Mouse (Mus musculus) limb, embryonic 13.5 days (tissue): ENCODE measurements around the gene E2f1. TPM values are rescaled to one million over a fixed set of nuclear protein-coding genes. Genes with fewer than 3 reads are reported as not detected.

Experiments
- ATAC-seq: fragments of 200-750 bp; cut with Nextera tagmentation; 2 replicates; pipeline ENCODE4 v1.8.0; 2017; ENCODE audit warnings: low read depth, moderate number of reproducible peaks, moderate TSS enrichment; ENCODE audit not compliant: low FRiP score
- H3K27ac ChIP-seq: fragments of 300-500 bp; sonication (generic); 2 replicates; pipeline ENCODE4 v1.5.1; 2015; ENCODE audit warnings: inconsistent platforms, mild to moderate bottlenecking, moderate library complexity
- H3K27me3 ChIP-seq: fragments of 300-500 bp; sonication (generic); 2 replicates; pipeline ENCODE4 v1.6.1; 2015; ENCODE audit warnings: mild to moderate bottlenecking, inconsistent platforms
- H3K36me3 ChIP-seq: fragments of 300-500 bp; sonication (generic); 2 replicates; pipeline ENCODE4 v1.6.1; 2015; ENCODE audit warnings: inconsistent platforms, mild to moderate bottlenecking, moderate library complexity
- H3K4me1 ChIP-seq: fragments of 300-500 bp; sonication (generic); 2 replicates; pipeline ENCODE4 v1.6.1; 2015; ENCODE audit warnings: inconsistent platforms
- H3K4me2 ChIP-seq: fragments of 300-500 bp; sonication (generic); replicated peaks from 2 replicates; pipeline ENCODE4 v1.6.1; 2015; ENCODE audit warnings: inconsistent platforms, mild to moderate bottlenecking, moderate library complexity
- H3K4me3 ChIP-seq: fragments of 300-500 bp; sonication (generic); 2 replicates; pipeline ENCODE4 v1.5.1; 2015; ENCODE audit warnings: moderate library complexity, mild to moderate bottlenecking, inconsistent platforms
- H3K9ac ChIP-seq: fragments of 300-500 bp; sonication (generic); 2 replicates; pipeline ENCODE4 v1.6.1; 2015; ENCODE audit warnings: mild to moderate bottlenecking, inconsistent platforms
- H3K9me3 ChIP-seq: fragments of 300-500 bp; sonication (generic); 2 replicates; pipeline ENCODE4 v1.6.1; 2016; ENCODE audit warnings: inconsistent platforms
- WGBS: fragments of 180-500 bp; shearing (Covaris S2); methylation state at CpG from one replicate; pipeline ENCODE4 v1.1.7; 2015; 5-methylcytosine and 5-hydroxymethylcytosine counted together
- polyA plus RNA-seq: library from polyadenylated mRNA; unstranded; fragments of >200 nt; fragmentation: Nextera tagmentation; extraction: Ambion mirVana; gene quantifications from 2 replicates; pipeline ENCODE4 v1.2.1, GENCODE M21; 2015

The E2f1 gene
- polyA plus RNA-seq, 1 experiment from 2014 or later: 20.8 TPM

DNA sequence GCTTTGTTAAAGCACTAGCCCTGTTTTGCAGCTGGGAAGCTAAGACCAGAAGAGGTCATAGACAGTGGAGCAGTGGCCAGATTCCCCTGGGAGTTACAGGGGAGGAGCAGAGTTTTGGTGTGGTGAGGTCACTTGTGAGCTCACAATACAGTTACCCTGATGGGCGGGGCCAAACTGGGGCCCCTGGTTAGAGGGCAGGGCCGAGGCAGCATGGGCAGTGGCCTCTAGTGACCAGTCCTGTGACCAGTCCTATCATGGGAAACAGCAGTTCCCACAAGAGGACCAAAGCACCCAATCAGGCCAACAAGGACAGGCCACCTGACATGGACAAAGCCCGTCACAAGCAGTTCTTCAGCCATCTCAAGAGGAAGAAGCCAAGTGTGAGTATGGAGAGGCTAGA, 21.0 kb downstream of the E2f1 start:
- H3K27me3 ChIP-seq: peaks cover 39% of the 10 kb centered on the region
- no peak for ATAC-seq
- H3K36me3 ChIP-seq: no peaks in the 10 kb centered on the region
- peaks cover 26% of the 10 kb centered on the region for H3K4me1 ChIP-seq
- H3K9ac ChIP-seq: no peak overlapping the region
- peak overlapping the region; percentile 90; the same call in 1 of the 2 replicates for H3K4me2 ChIP-seq
- 58% methylated on average over 3 of the region's 3 CpGs for WGBS
- no peak overlapping the region for H3K27ac ChIP-seq
- H3K9me3 ChIP-seq: no peaks in the 10 kb centered on the region
- H3K4me3 ChIP-seq: no peak overlapping the region; the same call in 1 of the 2 replicates

DNA sequence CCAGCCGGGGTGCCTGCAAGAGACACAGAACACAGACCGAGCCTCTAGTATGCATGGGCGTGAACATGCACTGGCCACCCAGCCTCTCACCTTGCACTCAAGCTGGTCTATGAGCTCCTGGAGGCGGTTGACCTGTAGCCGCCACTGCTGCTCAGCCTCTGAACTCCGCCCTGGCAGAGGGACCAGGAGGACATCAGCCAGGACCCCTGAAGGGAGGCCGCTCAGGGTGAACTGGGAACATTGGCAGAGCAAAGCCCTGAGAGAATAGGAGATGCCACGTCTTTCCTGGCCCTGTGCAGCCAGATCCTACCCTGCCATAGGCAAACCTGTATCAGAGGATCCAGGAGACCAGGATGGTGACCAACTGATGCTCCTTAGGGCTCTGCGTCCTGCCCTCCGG, 23.0 kb downstream of the E2f1 start, which contains the start of gene 1700003F12Rik:
1700003F12Rik (plus strand) TSS at position 375 of the 400 bp plus-strand sequence.
- 85% methylated on average over 10 of the region's 10 CpGs for WGBS

DNA sequence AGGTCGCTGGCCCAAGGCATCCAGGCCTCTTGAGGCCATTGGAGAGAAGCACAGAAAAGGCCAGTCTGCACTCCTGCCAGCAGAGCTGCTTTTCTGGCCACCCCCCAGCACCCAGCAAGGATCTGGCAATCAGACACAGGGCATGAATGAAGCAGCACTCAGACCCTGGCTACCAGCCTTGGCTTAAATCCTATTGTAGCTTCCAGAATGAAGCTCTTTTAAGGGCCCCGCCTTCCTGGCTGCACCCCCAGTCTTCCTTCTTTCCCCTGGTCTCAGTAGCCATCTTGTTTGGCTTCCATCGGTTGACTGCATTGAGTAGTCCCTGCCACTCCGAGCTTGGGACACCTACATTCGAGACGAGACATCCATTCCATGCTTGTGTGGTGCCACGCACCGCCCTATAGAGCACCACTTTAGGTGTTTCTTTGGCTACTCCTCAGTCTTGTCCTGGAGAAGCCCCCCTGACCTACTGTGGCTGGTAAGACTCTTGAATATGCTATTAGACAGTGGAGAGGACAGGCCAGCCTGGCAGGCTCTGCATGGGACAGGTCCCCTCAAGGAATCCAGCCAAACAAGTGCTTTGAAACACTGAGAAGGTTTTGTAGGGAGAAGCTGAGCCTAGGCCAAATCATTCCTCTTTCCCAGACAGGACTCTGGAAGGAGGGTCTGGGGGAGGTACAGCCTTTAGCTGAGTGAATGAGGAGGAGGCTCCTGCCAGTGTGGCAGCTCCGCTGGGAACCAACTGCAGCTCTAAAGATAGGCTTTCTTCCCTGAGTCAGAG, 25.9 kb downstream of the E2f1 start:
- H3K27me3 ChIP-seq: peaks cover 2% of the 10 kb centered on the region; the same call in 1 of the 2 replicates
- no peaks in the 10 kb centered on the region for H3K4me1 ChIP-seq
- no peak overlapping the region for H3K27ac ChIP-seq
- no peak for ATAC-seq
- no peaks in the 10 kb centered on the region for H3K9me3 ChIP-seq
- no peak overlapping the region for H3K4me2 ChIP-seq
- H3K4me3 ChIP-seq: no peak overlapping the region
- no peak overlapping the region for H3K9ac ChIP-seq
- peaks cover 13% of the 10 kb centered on the region for H3K36me3 ChIP-seq
- 88% methylated on average over 9 of the region's 9 CpGs for WGBS

More for the DNA sequence above, 23.0 kb downstream of the E2f1 start, which contains the start of gene 1700003F12Rik:
- H3K27ac ChIP-seq: no peak within 1 kb of the TSS
- no peak for ATAC-seq
- H3K9ac ChIP-seq: no peak within 1 kb of the TSS
- peaks cover 3% of the 10 kb centered on the region; the same call in 1 of the 2 replicates for H3K36me3 ChIP-seq
- no peak within 1 kb of the TSS for H3K4me3 ChIP-seq
- H3K9me3 ChIP-seq: no peaks in the 10 kb centered on the region
- no peak within 1 kb of the TSS for H3K4me2 ChIP-seq
- H3K27me3 ChIP-seq: peaks cover 27% of the 10 kb centered on the region
- H3K4me1 ChIP-seq: peaks cover 14% of the 10 kb centered on the region

DNA sequence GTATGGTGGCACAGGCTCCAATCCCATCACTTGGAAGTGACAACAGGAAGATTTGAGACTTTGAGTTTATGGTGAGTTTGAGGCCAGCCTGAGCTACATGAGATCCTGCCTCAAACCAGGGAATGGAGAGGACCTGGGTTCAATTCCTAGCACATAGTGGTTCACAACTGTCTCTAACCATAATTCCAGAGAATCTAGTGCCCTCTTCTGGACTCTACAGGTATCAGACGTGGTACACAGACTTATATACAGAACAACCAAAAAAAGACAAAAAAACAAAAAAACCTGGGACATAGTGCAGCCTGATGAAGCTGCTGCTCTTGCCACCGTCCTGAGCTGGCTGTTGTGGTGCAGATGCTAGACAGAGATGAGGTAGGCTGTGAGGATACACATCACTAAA, 28.1 kb downstream of the E2f1 start:
- ATAC-seq: no peak
- Histone ChIP-seq H3K4me1 (no peaks in the 10 kb centered on the region), H3K4me2 (no peak overlapping the region), H3K9me3 (no peaks in the 10 kb centered on the region), H3K36me3 (peaks cover 26% of the 10 kb centered on the region), H3K27ac (no peak overlapping the region), H3K4me3 (no peak overlapping the region), H3K9ac (no peak overlapping the region), H3K27me3 (no peaks in the 10 kb centered on the region)
- WGBS: 83% methylated on average over 2 of the region's 2 CpGs

DNA sequence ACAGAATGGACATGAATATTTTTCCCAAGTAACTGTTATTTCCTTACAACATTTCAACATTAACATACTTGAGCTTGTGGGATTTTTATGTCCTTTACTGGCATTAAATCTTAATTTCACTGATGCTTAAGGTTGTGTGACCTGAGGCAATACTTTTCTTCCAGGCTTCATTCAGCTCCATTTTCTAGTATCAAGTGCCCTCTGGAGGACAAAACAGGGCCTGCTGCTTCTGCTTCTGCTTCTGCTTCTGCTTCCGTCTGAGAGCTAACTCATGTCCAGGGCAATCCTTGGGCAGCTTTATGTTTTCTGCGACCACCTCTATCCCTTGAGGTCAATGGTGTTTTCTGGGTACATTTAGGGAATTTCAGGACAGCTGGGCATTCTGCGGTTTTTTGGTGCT, 30.0 kb downstream of the E2f1 start:
- H3K4me2 ChIP-seq: no peak overlapping the region
- no peak overlapping the region for H3K4me3 ChIP-seq
- ATAC-seq: no peak
- 78% methylated on average over 3 of the region's 3 CpGs for WGBS
- no peaks in the 10 kb centered on the region for H3K9me3 ChIP-seq
- H3K36me3 ChIP-seq: peaks cover 45% of the 10 kb centered on the region
- no peak overlapping the region for H3K27ac ChIP-seq
- H3K4me1 ChIP-seq: no peaks in the 10 kb centered on the region
- no peaks in the 10 kb centered on the region for H3K27me3 ChIP-seq
- H3K9ac ChIP-seq: no peak overlapping the region

- ATAC-seq: no peak
- 72% methylated on average over 3 of the region's 3 CpGs for WGBS
- no peak overlapping the region for H3K4me2 ChIP-seq
- H3K36me3 ChIP-seq: peaks cover 55% of the 10 kb centered on the region
- no peaks in the 10 kb centered on the region for H3K4me1 ChIP-seq
- no peak overlapping the region for H3K4me3 ChIP-seq
- no peaks in the 10 kb centered on the region for H3K27me3 ChIP-seq
- H3K9me3 ChIP-seq: no peaks in the 10 kb centered on the region
- no peak overlapping the region for H3K27ac ChIP-seq
- no peak overlapping the region for H3K9ac ChIP-seq
Observed at GRCm38 (mm10) chr2:154538710-154539109, 31.0 kb downstream of the E2f1 start.

DNA sequence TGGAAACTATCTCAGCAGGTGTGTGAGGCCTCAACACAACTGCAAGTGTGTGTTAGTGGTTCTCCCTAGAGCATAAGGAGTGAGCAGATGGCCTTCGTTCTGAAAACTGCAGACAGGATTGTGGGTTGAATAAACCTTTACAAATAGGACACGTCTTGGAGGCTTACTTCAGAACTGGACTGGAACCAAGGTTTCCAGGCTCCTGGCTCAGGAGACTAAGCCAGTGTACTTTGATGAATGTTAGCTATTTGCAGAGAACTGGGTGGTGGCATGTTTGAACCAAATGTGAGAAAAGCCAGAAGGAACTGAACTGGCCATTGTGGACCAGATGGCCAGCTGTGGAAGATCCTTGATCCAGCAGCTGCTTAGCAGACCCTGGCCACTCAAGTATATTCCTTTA, 31.4 kb downstream of the E2f1 start:
- 61% methylated on average over 2 of the region's 2 CpGs for WGBS

GRCm38 (mm10) chr2:154534704-154535270, 34.9 kb downstream of the E2f1 start:
- no peaks in the 10 kb centered on the region for H3K9me3 ChIP-seq
- H3K27ac ChIP-seq: no peak overlapping the region
- no peaks in the 10 kb centered on the region for H3K4me1 ChIP-seq
- H3K36me3 ChIP-seq: peaks cover 78% of the 10 kb centered on the region
- 93% methylated on average over 12 of the region's 12 CpGs for WGBS
- no peak overlapping the region for H3K4me3 ChIP-seq
- no peak overlapping the region for H3K4me2 ChIP-seq
- no peaks in the 10 kb centered on the region for H3K27me3 ChIP-seq
- H3K9ac ChIP-seq: no peak overlapping the region
- no peak for ATAC-seq

More for the DNA sequence above, 31.4 kb downstream of the E2f1 start:
- H3K27ac ChIP-seq: no peak overlapping the region
- no peak overlapping the region for H3K4me2 ChIP-seq
- no peaks in the 10 kb centered on the region for H3K9me3 ChIP-seq
- H3K36me3 ChIP-seq: peaks cover 58% of the 10 kb centered on the region
- H3K4me1 ChIP-seq: no peaks in the 10 kb centered on the region
- H3K9ac ChIP-seq: no peak overlapping the region
- ATAC-seq: no peak
- H3K27me3 ChIP-seq: no peaks in the 10 kb centered on the region
- no peak overlapping the region for H3K4me3 ChIP-seq

DNA sequence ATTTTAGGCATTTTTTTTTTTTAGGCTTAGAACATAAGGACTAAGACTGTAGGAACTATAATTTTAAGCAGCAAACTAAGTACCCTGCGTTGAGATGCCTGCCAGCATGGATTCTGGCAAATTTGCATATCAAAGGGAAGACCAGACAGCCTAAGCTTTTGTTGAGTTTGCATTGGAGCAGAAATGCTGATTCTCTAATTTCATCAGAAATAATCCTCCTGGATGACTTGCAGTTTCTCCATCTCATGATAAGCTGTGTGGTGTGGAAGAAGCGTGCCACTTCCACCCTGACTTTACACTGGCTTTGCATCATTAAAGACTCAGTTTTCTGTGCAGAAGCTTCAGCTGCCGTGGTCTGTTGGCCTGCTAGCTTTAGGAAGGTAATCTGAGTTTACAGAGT, 36.8 kb downstream of the E2f1 start:
- no peak for ATAC-seq
- Histone ChIP-seq H3K27ac (no peak overlapping the region), H3K9me3 (no peaks in the 10 kb centered on the region), H3K9ac (no peak overlapping the region), H3K4me2 (no peak overlapping the region), H3K4me3 (no peak overlapping the region), H3K27me3 (no peaks in the 10 kb centered on the region), H3K36me3 (peaks cover 89% of the 10 kb centered on the region), H3K4me1 (no peaks in the 10 kb centered on the region)
- whole genome bisulfite sequencing: 70% methylated on average over 3 of the region's 3 CpGs

GRCm38 (mm10) chr2:154526531-154526930, 43.2 kb downstream of the E2f1 start:
- Histone ChIP-seq H3K4me3 (no peak overlapping the region), H3K27me3 (no peaks in the 10 kb centered on the region), H3K27ac (no peak overlapping the region), H3K4me1 (no peaks in the 10 kb centered on the region), H3K4me2 (no peak overlapping the region), H3K36me3 (peaks cover 86% of the 10 kb centered on the region), H3K9ac (no peak overlapping the region), H3K9me3 (no peaks in the 10 kb centered on the region)
- WGBS: 80% methylated on average over 3 of the region's 3 CpGs
- no peak for ATAC-seq

- Histone ChIP-seq H3K9ac (no peak overlapping the region), H3K4me1 (no peaks in the 10 kb centered on the region), H3K4me2 (no peak overlapping the region), H3K36me3 (peaks cover 84% of the 10 kb centered on the region), H3K9me3 (no peaks in the 10 kb centered on the region), H3K4me3 (no peak overlapping the region), H3K27ac (no peak overlapping the region), H3K27me3 (no peaks in the 10 kb centered on the region)
- 94% methylated on average over 2 of the region's 2 CpGs for WGBS
- no peak for ATAC-seq
Observed at GRCm38 (mm10) chr2:154525285-154525684, 44.4 kb downstream of the E2f1 start.

GRCm38 (mm10) chr2:154522334-154522733, 47.4 kb downstream of the E2f1 start:
- H3K27me3 ChIP-seq: no peaks in the 10 kb centered on the region
- no peaks in the 10 kb centered on the region for H3K9me3 ChIP-seq
- no peak for ATAC-seq
- no peak overlapping the region for H3K27ac ChIP-seq
- H3K9ac ChIP-seq: no peak overlapping the region
- no peaks in the 10 kb centered on the region for H3K4me1 ChIP-seq
- WGBS: 93% methylated on average over 5 of the region's 5 CpGs
- no peak overlapping the region for H3K4me3 ChIP-seq
- peaks cover 80% of the 10 kb centered on the region for H3K36me3 ChIP-seq
- no peak overlapping the region for H3K4me2 ChIP-seq
